Mouse (Mus musculus) urinary bladder, postnatal 4 days (tissue): ENCODE measurements at regions not wholly inside any gene's neighbourhood (a gene's known extent, or its start where the extent isn't known, plus 50 kb on each side); places are given as distances from the start of the nearest gene placed in this dataset.

Experiments used
- DNase-seq, 2 experiments: peaks; one replicate each; pipeline ENCODE4 v3.0.0; 2021 to 2022; ENCODE audit warnings: low spot score in 2 of 2

DNA sequence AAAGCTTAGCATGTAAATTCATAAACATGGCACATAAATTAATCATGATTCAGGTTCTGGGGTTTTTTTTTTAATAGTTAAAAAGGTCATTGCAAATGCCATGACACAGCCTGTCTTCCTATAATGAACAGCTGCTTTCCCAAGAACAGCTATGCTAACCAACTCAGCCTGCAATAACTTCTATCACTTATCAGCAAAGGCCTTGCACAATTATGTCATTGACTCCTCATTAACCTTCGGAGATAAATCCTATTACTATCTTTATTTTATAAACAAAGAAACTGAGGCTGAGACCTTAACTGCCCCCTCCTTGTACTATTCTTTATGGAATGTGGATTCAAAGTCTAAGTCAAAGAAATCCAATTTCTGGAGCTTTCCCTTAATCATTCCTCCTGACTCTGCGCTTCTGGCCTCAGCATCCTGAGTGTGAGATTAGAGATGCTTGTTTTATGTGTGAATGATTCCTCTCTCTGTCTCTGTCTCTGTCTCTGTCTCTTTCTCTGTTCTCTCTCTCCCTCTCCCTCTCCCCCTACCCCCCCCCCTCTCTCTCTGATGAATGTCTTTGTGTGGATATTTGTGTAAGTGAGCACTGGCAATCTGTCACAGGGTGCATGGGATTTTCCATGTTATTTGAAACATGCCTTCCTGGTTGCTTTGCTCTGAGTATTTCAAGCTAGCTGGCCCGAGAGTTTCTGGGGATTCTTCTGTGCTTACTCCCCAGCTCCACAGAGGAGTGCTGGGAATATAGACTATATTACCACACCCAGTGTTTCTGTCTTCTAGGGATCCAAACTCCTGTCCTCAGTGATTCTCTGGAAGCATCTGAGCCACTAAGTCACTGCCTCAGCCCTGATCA is 243.1 kb upstream of the Il12b start:
- DNase-seq: no peak

DNA sequence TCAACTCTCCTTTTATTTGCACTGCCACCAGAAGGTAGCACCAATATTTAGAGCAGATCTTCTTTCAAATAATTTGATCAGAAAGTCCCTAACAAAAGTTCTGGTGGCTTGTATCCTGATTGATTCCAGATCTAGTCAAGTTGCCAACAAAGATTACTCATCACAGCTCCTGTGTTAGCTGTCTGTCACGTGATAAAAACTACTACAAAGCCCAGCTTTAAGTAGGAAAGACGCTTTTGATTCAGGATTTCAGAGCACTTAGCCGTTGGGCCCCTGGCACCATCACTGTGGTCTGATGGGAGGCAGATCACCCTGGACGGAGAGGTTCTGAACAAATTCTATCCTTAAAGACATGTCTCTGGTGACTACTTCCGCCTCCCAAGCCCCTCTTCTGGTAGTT is 241.6 kb upstream of the Il12b start:
- DNase-seq: no peak

DNA sequence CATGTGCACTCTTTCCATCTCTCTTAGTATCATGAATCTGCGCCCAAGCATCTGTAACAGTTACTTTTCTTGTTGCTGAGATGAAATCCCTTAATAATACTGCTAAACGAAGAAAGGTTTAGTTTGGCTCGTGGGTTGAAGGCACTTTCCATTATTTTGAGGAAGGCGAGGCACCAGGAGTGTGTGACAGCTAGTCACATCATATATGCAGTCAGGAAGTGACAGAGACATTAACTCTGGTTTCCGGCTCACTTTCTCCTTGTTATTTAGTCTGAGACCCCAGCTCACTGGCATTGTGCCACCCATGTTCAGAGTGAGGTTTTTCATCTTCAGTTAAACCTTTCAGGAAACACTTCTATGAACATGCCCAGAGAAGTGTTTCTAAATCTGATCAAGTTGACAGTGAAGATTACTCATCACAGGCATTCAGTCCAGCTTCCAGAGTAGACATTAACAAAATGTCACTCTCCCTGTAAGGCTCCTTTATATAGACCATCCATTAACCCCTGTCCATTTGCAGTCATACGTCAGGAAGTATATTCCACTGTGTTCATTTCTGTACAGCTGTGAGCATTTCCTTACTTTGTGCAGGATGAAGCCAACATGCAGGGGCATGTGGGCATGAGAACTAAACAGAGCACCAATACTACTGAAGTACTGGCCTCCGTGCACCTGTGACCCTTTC is 238.0 kb upstream of the Il12b start:
- no peak for DNase-seq

GRCm38 (mm10) chr11:44163049-44163448 is 236.8 kb upstream of the Il12b start:
- no peak for DNase-seq

GRCm38 (mm10) chr11:44163748-44164147 is 236.1 kb upstream of the Il12b start:
- no peak for DNase-seq

DNA sequence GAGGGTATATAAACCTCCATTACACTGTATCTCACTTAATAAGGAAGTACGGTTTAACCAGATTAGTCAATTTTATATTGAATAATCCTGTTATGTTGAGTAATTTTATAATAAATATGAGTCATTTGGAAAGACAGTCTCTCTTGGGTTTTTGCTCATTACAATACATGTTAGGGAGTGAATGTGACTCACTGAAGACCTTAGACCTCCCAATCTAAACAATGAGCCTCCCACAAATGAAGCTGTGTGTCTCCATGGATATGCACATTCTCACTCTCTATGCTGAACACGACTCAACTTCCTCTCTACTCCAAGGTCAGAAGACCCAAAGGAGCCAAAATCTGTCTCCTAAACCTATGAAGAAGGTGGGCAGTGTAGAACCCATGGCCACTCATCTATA is 235.7 kb upstream of the Il12b start:
- no peak for DNase-seq

- no peak for DNase-seq
Measured at GRCm38 (mm10) chr11:44167724-44168500, 232.0 kb upstream of the Il12b start.

DNA sequence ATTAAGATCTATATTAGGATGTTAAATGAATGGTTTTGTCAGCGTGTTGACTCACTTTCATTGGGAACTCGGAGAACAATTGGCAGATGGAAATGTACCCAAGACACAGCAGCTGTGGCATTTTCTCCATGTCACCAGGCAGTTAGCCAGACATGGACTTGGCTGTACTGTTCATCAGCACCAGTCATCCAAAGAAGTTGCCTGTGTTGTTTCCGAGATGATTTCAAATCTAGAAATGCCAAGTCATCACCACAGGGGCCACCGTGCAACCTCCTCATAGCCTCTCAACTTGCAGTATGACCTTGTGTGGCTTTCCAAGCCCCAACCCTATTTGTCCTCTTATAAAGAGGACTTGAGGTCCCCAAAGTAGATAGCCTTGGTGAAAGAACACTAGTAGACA is 227.4 kb upstream of the Il12b start:
- no peak for DNase-seq

- DNase-seq: no peak
Measured at GRCm38 (mm10) chr11:44173196-44173595, 226.7 kb upstream of the Il12b start.

- no peak for DNase-seq
Measured at GRCm38 (mm10) chr11:44174548-44174947, 225.3 kb upstream of the Il12b start.

DNA sequence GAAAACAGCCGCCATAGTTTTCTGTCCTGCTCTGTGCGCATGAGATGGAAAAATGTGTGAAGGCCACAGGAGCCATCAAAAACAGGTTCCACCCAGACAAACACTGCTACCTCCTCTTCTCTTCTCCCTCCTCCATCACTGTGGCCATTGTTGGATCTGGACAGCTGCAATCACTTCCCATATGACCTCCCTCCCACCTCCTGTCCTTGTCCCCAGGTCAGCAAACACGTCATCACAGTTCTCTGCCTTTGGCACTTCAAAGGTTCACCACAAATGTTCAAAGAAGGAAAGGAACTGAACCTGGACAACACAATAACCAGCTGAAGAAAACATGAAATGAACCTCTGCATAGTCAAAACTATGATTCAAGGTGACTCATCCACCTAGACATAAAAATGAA is 220.2 kb upstream of the Il12b start:
- DNase-seq: no peak

GRCm38 (mm10) chr11:44183823-44184222 is 216.0 kb upstream of the Il12b start:
- no peak for DNase-seq

DNA sequence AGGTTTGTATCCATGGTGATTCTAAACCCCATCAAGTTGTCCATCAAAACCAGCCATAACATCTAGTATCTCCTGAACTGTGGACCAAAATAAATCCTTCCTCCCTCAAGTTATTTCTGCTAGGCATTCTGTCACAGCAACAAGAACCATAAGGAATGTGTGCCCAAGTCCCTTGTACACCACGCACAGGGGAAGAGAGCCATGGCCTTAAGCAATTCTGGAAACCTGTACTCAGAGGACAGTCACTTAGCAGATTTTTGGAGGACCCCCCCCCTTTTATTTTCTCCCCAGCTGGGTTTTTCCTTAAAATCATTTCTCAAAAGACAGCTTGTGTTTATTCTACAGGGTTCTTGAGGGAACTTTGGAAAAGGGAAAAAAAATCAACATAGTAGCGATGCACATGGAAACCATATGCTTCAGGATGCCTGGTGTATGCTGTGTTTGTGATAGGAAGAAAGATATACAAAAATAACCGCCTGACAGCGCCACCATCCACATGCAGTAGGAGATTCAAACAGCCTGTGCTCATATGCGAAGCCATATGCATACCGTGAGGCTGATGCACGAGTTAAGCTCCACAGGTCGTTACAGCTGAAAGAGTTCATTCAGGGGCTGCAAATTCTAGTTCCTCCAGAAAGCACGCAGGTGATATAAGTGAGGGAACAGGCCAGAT is 214.5 kb upstream of the Il12b start:
- DNase-seq: no peak

DNA sequence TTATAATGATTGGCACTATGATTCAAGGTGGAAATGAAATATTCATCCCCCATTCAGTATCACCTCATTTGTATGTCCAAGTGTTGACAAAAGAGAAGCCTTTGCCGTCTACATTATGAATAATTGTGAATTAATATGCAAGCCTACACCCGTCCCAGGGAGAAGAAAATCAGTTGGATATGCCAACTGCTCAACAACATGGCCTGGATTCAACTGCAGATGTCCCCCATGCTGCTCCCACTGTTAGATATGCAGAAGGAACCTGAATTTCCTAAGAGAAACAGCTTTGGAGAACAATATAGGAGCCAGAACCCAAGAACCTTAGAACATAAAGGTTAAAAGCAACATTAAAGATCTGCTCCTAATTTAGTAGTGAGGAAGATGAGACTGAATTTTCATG is 211.7 kb upstream of the Il12b start:
- DNase-seq: no peak

DNA sequence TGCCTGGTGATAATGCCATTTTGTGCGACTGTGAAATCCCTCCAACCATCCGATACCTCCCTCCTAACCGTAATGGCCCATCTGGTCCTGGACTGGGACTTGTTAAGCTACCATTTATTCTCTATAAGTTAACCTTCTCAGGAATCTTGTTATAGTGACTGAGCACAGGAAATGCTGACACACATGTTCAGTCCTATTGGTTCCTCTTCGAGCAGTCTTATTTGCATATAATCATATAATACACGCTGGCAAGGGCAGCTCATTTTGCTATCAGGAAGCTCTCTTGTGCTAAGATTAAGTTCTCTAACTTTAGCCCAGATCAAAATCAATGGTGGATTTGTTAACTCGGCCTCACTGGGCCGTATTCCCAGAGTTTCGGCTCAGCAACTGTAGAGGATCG is 206.1 kb upstream of the Il12b start:
- DNase-seq: no peak

DNA sequence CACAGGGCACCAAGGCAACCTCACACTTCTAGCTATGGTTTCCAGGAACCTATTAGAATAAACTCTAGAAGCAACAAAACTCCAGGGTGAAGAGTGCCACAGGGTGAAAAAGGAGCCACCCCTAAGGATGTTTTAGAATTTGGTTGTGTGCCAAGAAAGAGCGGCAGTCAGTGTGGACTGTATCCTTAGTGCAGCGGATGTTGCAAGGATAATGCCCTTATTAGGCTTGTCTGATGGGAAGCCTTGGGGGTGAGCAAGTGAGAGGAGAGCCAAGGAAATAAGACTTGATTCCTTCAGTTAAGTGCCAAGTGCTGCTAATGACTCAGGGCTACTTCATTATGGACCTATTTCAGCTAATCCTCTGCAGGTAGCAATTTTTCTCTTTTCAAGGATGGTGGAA is 197.1 kb upstream of the Il12b start:
- DNase-seq: no peak

GRCm38 (mm10) chr11:44204384-44204783 is 195.5 kb upstream of the Il12b start:
- DNase-seq: no peak

- no peak for DNase-seq
Measured at GRCm38 (mm10) chr11:44206866-44207265, 193.0 kb upstream of the Il12b start.

- peak; percentile 43 to 64 for DNase-seq
Measured at GRCm38 (mm10) chr11:44211871-44212441, 187.9 kb upstream of the Il12b start.

DNA sequence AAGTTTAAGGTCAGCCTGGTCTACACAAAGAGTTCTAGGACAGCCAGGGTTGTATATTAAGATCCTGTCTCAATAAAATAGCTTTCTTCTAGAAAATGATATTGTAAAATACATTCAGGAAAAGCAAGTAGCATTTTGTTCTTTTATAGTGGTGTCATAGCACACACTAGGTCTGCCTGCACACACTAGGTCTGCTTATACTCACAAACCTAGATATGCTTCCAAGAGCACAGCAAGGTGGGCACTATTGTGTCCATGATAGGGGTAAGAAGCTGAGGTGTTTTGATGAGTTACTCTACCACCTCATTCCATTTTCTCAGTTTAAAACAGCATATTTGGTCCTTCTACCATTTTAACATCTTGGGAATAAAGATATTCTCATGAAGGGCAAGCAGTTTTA is 185.8 kb upstream of the Il12b start:
- no peak for DNase-seq

GRCm38 (mm10) chr11:44216346-44216745 is 183.5 kb upstream of the Il12b start:
- no peak for DNase-seq

DNA sequence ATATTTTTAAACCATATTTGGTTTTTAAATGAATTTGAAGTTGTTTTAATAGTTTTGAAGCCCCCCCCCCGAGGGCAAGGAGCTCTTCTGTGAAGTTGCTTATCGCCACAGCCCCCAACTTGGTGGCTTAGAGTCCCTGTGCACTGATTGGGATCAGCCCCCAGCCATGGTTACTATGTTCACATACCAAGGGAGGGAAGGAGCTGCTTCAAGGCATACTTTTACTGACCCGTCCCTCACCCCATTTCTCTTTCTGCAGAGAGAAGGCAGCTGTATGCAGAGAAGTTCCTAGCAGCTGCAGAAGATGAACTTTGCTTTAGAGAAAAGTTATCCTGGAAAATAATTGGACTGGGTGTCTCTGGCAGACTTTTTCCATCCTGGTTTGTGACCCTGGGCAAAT is 179.9 kb upstream of the Il12b start:
- DNase-seq: no peak
